Mouse (Mus musculus): ENCODE results near the gene Olfr325. TPM values are rescaled to one million over a fixed set of nuclear protein-coding genes. Genes with fewer than 3 reads are reported as not detected.

The Olfr325 gene
- polyA plus RNA-seq, 1 experiment from 2014 or later, result not detected

GRCm38 (mm10) chr11:58604688-58605087 lies 27.2 kb downstream of the Olfr325 start:
- no peak for ATAC-seq (ENCODE audit: low FRiP score, low read depth)
- WGBS, result 81% methylated on average over 2 of the region's 2 CpGs
- H3K27me3 ChIP-seq (replicated peaks), result no peaks in the 10 kb centered on the region
- H3K9ac ChIP-seq, result no peak overlapping the region
- H3K4me2 ChIP-seq (replicated peaks), result no peak overlapping the region
- no peak overlapping the region for H3K4me3 ChIP-seq
- H3K27ac ChIP-seq, result no peak overlapping the region
- H3K4me1 ChIP-seq, result no peaks in the 10 kb centered on the region
- H3K9me3 ChIP-seq, result no peaks in the 10 kb centered on the region
- no peaks in the 10 kb centered on the region for H3K36me3 ChIP-seq

- no peak for ATAC-seq (ENCODE audit: low FRiP score, low read depth)
- Histone ChIP-seq H3K4me1 (no peaks in the 10 kb centered on the region), H3K4me3 (no peak overlapping the region), H3K36me3 (no peaks in the 10 kb centered on the region), H3K9ac (no peak overlapping the region), H3K27me3 (replicated peaks) (no peaks in the 10 kb centered on the region), H3K4me2 (replicated peaks) (no peak overlapping the region), H3K9me3 (no peaks in the 10 kb centered on the region), H3K27ac (no peak overlapping the region)
- 91% methylated on average over 3 of the region's 3 CpGs for WGBS
Measured at GRCm38 (mm10) chr11:58605228-58605627, 27.7 kb downstream of the Olfr325 start.

- Histone ChIP-seq H3K9ac (no peak overlapping the region), H3K4me2 (replicated peaks) (no peak overlapping the region), H3K9me3 (no peaks in the 10 kb centered on the region), H3K27me3 (replicated peaks) (no peaks in the 10 kb centered on the region), H3K36me3 (no peaks in the 10 kb centered on the region), H3K4me3 (no peak overlapping the region), H3K27ac (no peak overlapping the region), H3K4me1 (no peaks in the 10 kb centered on the region)
- no peak for ATAC-seq (ENCODE audit: low FRiP score, low read depth)
- WGBS, result 89% methylated on average over 12 of the region's 12 CpGs
Measured at GRCm38 (mm10) chr11:58606177-58606919, 28.8 kb downstream of the Olfr325 start.

DNA sequence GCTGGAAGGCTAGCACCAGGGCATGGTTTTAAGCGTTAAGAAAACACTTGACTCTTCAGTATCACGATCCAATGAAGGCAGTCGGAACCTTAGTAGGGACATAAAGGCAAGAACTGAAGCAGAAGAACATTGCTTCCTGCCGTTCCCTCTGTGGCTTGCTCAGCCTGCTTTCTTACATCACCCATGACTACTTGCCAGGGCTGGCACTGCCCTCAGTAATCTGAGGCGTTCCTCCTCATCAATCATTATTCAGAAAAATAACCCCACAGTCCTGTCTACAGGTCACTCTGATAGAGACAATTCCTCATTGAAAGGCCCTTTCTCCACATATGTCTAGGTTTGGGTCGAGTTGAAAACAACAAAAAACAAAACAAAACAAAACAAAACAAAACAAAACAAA lies 29.5 kb downstream of the Olfr325 start:
- WGBS, result 83% methylated on average over 6 of the region's 6 CpGs

GRCm38 (mm10) chr11:58613359-58613758 lies 35.8 kb downstream of the Olfr325 start:
- no peak overlapping the region for H3K4me3 ChIP-seq
- WGBS, result 63% methylated on average over 3 of the region's 3 CpGs
- H3K4me2 ChIP-seq (replicated peaks), result no peak overlapping the region
- H3K27ac ChIP-seq, result no peak overlapping the region
- no peaks in the 10 kb centered on the region for H3K4me1 ChIP-seq
- H3K9ac ChIP-seq, result no peak overlapping the region
- H3K9me3 ChIP-seq, result no peaks in the 10 kb centered on the region
- no peak for ATAC-seq (ENCODE audit: low FRiP score, low read depth)
- no peaks in the 10 kb centered on the region for H3K27me3 ChIP-seq (replicated peaks)
- no peaks in the 10 kb centered on the region for H3K36me3 ChIP-seq

More for the DNA sequence above, 29.5 kb downstream of the Olfr325 start:
- Histone ChIP-seq H3K4me1 (no peaks in the 10 kb centered on the region), H3K36me3 (no peaks in the 10 kb centered on the region), H3K27me3 (replicated peaks) (no peaks in the 10 kb centered on the region), H3K4me2 (replicated peaks) (no peak overlapping the region), H3K27ac (no peak overlapping the region), H3K9ac (no peak overlapping the region), H3K9me3 (no peaks in the 10 kb centered on the region), H3K4me3 (no peak overlapping the region)
- no peak for ATAC-seq (ENCODE audit: low FRiP score, low read depth)

DNA sequence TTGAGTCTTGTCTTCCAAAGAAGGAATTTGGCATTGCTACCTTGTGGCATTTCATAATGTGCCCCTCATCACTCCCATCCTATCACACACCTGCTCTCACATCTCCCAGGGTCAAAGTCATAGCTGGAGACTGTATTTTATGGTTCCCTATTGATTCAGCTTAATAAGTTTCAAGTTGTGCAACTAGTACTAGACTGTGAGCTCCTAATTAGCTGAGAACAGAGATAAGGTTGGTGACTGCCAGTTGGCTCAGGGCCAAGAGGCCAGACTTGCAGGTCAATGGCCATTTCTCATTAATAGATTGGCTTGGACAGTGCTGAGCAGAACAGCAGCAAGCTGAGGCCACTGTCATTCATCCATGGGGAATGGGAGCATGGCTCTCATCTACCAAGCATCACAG lies 37.0 kb downstream of the Olfr325 start:
- H3K27me3 ChIP-seq (replicated peaks), result no peaks in the 10 kb centered on the region
- no peak overlapping the region for H3K27ac ChIP-seq
- no peaks in the 10 kb centered on the region for H3K36me3 ChIP-seq
- no peaks in the 10 kb centered on the region for H3K4me1 ChIP-seq
- H3K9ac ChIP-seq, result no peak overlapping the region
- ATAC-seq (ENCODE audit: low FRiP score, low read depth), result no peak
- H3K9me3 ChIP-seq, result no peaks in the 10 kb centered on the region
- no peak overlapping the region for H3K4me2 ChIP-seq (replicated peaks)
- H3K4me3 ChIP-seq, result no peak overlapping the region

GRCm38 (mm10) chr11:58615975-58616374 lies 38.4 kb downstream of the Olfr325 start, which contains the start of gene 2210407C18Rik:
TSS of gene 2210407C18Rik (minus strand) at chr11:58616075.
- no peaks in the 10 kb centered on the region for H3K9me3 ChIP-seq
- no peak within 1 kb of the TSS for H3K27ac ChIP-seq
- H3K36me3 ChIP-seq, result no peaks in the 10 kb centered on the region
- H3K9ac ChIP-seq, result no peak within 1 kb of the TSS
- no peak within 1 kb of the TSS for H3K4me3 ChIP-seq
- no peak within 1 kb of the TSS for H3K4me2 ChIP-seq (replicated peaks)
- 93% methylated on average over 4 of the region's 4 CpGs for whole genome bisulfite sequencing
- no peak for ATAC-seq (ENCODE audit: low FRiP score, low read depth)
- no peaks in the 10 kb centered on the region for H3K4me1 ChIP-seq
- H3K27me3 ChIP-seq (replicated peaks), result no peaks in the 10 kb centered on the region

GRCm38 (mm10) chr11:58618369-58618768 lies 40.8 kb downstream of the Olfr325 start:
- H3K4me1 ChIP-seq, result no peaks in the 10 kb centered on the region
- H3K4me3 ChIP-seq, result no peak overlapping the region
- 78% methylated on average over 3 of the region's 3 CpGs for WGBS
- H3K9me3 ChIP-seq, result no peaks in the 10 kb centered on the region
- no peak overlapping the region for H3K4me2 ChIP-seq (replicated peaks)
- no peaks in the 10 kb centered on the region for H3K27me3 ChIP-seq (replicated peaks)
- H3K36me3 ChIP-seq, result no peaks in the 10 kb centered on the region
- no peak overlapping the region for H3K27ac ChIP-seq
- ATAC-seq (ENCODE audit: low FRiP score, low read depth), result no peak
- no peak overlapping the region for H3K9ac ChIP-seq

DNA sequence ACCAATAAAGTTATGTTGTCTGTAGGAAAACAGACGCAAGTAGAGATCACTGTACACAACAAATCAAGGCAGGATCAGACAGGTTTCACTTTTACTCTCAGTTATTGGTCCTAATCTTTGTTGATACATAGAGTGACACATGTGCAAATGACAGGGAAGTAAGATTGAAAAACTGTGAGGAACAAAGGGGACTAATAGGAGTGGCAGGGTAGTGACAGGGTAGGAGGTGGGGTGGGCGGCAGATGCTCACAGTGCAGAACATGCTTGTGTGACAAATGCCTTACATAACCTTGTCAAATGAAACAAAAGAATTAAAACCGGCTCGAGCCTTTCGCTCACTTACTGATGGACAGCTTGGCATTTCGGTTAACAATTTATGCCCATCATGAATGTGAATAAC lies 41.3 kb downstream of the Olfr325 start:
- Histone ChIP-seq H3K9ac (no peak overlapping the region), H3K27me3 (replicated peaks) (no peaks in the 10 kb centered on the region), H3K4me3 (no peak overlapping the region), H3K36me3 (no peaks in the 10 kb centered on the region), H3K4me2 (replicated peaks) (no peak overlapping the region), H3K9me3 (no peaks in the 10 kb centered on the region), H3K4me1 (no peaks in the 10 kb centered on the region), H3K27ac (no peak overlapping the region)
- no peak for ATAC-seq (ENCODE audit: low FRiP score, low read depth)
- WGBS, result 75% methylated on average over 6 of the region's 6 CpGs

- no peak overlapping the region for H3K27ac ChIP-seq
- no peaks in the 10 kb centered on the region for H3K36me3 ChIP-seq
- no peak overlapping the region for H3K4me3 ChIP-seq
- no peak for ATAC-seq (ENCODE audit: low FRiP score, low read depth)
- no peaks in the 10 kb centered on the region for H3K9me3 ChIP-seq
- 52% methylated on average over 4 of the region's 4 CpGs for WGBS
- H3K9ac ChIP-seq, result no peak overlapping the region
- no peaks in the 10 kb centered on the region for H3K4me1 ChIP-seq
- no peaks in the 10 kb centered on the region for H3K27me3 ChIP-seq (replicated peaks)
- H3K4me2 ChIP-seq (replicated peaks), result no peak overlapping the region
Measured at GRCm38 (mm10) chr11:58626146-58626545, 48.6 kb downstream of the Olfr325 start.

DNA sequence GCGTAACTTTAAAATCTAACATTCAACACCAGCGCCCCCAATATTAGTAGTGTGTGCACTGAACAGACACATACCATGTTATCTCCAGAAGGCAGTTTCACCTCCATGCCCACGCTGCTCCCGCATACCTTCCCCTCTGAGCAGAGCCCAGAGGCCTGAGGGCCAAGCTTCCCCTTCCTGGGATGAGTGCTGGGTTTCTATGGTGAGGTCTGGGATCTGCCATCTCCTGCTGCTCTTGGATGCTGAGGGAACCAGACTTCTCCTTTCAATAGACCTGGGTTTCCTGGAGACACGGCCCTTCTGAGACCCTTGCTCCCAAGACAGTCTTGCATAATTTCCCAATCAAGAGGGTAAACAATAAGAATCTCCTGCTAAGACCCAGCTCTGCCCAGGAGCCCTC lies 52.9 kb downstream of the Olfr325 start, which contains the start of gene Olfr323:
Olfr323 (minus strand) TSS at position 101 of the 400 bp plus-strand sequence.
- Histone ChIP-seq H3K9ac (no peak within 1 kb of the TSS), H3K4me1 (no peaks in the 10 kb centered on the region), H3K36me3 (no peaks in the 10 kb centered on the region), H3K4me3 (no peak within 1 kb of the TSS), H3K9me3 (no peaks in the 10 kb centered on the region), H3K4me2 (replicated peaks) (no peak within 1 kb of the TSS), H3K27me3 (replicated peaks) (no peaks in the 10 kb centered on the region), H3K27ac (no peak within 1 kb of the TSS)
- 83% methylated on average over 5 of the region's 5 CpGs for whole genome bisulfite sequencing
- ATAC-seq (ENCODE audit: low FRiP score, low read depth), result no peak
